Mouse (Mus musculus): ENCODE measurements around the gene Lexm. TPM values are rescaled to one million over a fixed set of nuclear protein-coding genes. Genes with fewer than 3 reads are reported as not detected.
A peak's percentile ranks its signal among the peaks of the same experiment; 100 is the strongest.

The Lexm gene
- 0.29 and 0.70 TPM in 2 replicates for polyA plus RNA-seq (2016; fragmentation: Nextera tagmentation; extraction: Ambion mirVana)

GRCm38 (mm10) chr4:106617056-106617455, at the start of gene Lexm:
TSS of gene Lexm (minus strand) at chr4:106617241.
- Histone ChIP-seq H3K4me3 (peak within 1 kb of the TSS; percentile 17; the same call in 1 of the 2 replicates), H3K9me3 (replicated peaks) (no peaks in the 10 kb centered on the region), H3K4me1 (peaks cover 13% of the 10 kb centered on the region), H3K9ac (no peak within 1 kb of the TSS), H3K27ac (no peak within 1 kb of the TSS), H3K27me3 (peaks cover 26% of the 10 kb centered on the region), H3K36me3 (no peaks in the 10 kb centered on the region), H3K4me2 (replicated peaks) (peak within 1 kb of the TSS; percentile 46)
- ATAC-seq (ENCODE audit: low FRiP score) = no peak
- WGBS = 4% methylated on average over 19 of the region's 19 CpGs

- Histone ChIP-seq H3K9me3 (replicated peaks) (no peaks in the 10 kb centered on the region), H3K4me1 (no peaks in the 10 kb centered on the region), H3K4me2 (replicated peaks) (no peak overlapping the region), H3K9ac (no peak overlapping the region), H3K4me3 (no peak overlapping the region), H3K27ac (no peak overlapping the region), H3K27me3 (no peaks in the 10 kb centered on the region), H3K36me3 (peaks cover 93% of the 10 kb centered on the region)
- 87% methylated on average over 2 of the region's 2 CpGs for WGBS
- ATAC-seq (ENCODE audit: low FRiP score) = no peak
Measured at GRCm38 (mm10) chr4:106666546-106666945, 49.5 kb upstream of the Lexm start.

DNA sequence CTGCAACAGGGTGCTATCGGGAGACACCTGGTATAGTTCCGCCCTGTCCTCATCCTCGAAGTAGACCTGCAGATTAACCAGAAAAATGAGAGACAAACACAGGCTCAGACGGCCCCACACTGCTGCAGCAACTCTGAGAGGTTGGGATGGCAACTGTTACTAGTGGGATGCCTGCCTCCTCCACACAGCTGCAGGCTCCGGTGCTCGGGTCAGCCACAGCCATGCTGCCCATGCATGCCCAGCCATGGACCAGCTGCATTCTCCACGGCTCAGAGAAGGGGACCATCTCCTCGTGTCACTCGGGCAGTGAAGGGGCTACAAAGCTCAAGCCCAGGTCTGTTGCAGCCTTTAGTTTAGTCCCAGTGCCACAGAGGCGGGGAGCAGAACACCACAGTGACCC, 48.6 kb upstream of the Lexm start:
- no peak for ATAC-seq (ENCODE audit: low FRiP score)
- Histone ChIP-seq H3K4me2 (replicated peaks) (no peak overlapping the region), H3K9me3 (replicated peaks) (no peaks in the 10 kb centered on the region), H3K4me1 (no peaks in the 10 kb centered on the region), H3K4me3 (no peak overlapping the region), H3K36me3 (peaks cover 94% of the 10 kb centered on the region), H3K27ac (no peak overlapping the region), H3K9ac (no peak overlapping the region), H3K27me3 (no peaks in the 10 kb centered on the region)
- WGBS = 94% methylated on average over 10 of the region's 10 CpGs

GRCm38 (mm10) chr4:106665269-106665668, 48.2 kb upstream of the Lexm start:
- Histone ChIP-seq H3K27me3 (no peaks in the 10 kb centered on the region), H3K36me3 (peaks cover 94% of the 10 kb centered on the region), H3K27ac (no peak overlapping the region), H3K4me2 (replicated peaks) (no peak overlapping the region), H3K9me3 (replicated peaks) (no peaks in the 10 kb centered on the region), H3K9ac (no peak overlapping the region), H3K4me1 (no peaks in the 10 kb centered on the region), H3K4me3 (no peak overlapping the region)
- ATAC-seq (ENCODE audit: low FRiP score) = no peak
- WGBS = 100% methylated on average over 2 of the region's 2 CpGs

DNA sequence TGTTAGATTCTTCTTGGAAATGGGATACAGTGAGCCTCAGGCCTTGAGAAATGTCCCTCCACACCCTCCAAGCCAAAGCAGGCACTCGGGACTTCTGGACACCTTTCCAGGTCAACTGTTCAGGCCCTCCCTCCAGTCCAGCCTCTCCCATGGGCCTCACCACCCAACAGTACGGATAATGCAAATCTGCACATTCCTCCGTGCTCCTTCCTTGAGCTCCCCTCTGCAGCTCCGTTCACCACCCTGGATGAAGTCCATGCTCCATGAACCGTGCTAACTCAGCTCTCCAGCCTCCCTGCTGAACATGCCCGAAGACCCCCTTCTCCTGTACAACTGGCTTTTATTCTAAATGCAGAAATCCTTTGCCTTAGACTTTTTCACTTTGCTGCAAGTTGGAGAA, 47.7 kb upstream of the Lexm start:
- Histone ChIP-seq H3K27ac (no peak overlapping the region), H3K27me3 (no peaks in the 10 kb centered on the region), H3K4me3 (no peak overlapping the region), H3K36me3 (peaks cover 94% of the 10 kb centered on the region), H3K9ac (no peak overlapping the region), H3K4me1 (no peaks in the 10 kb centered on the region), H3K9me3 (replicated peaks) (no peaks in the 10 kb centered on the region), H3K4me2 (replicated peaks) (no peak overlapping the region)
- 91% methylated on average over 6 of the region's 6 CpGs for WGBS
- no peak for ATAC-seq (ENCODE audit: low FRiP score)

GRCm38 (mm10) chr4:106663956-106664470, 47.0 kb upstream of the Lexm start:
- H3K36me3 ChIP-seq = peaks cover 95% of the 10 kb centered on the region
- WGBS = 96% methylated on average over 5 of the region's 5 CpGs
- no peak overlapping the region for H3K4me3 ChIP-seq
- no peak overlapping the region for H3K27ac ChIP-seq
- no peaks in the 10 kb centered on the region for H3K27me3 ChIP-seq
- no peaks in the 10 kb centered on the region for H3K4me1 ChIP-seq
- no peaks in the 10 kb centered on the region for H3K9me3 ChIP-seq (replicated peaks)
- no peak overlapping the region for H3K9ac ChIP-seq
- no peak for ATAC-seq (ENCODE audit: low FRiP score)
- no peak overlapping the region for H3K4me2 ChIP-seq (replicated peaks)

GRCm38 (mm10) chr4:106655681-106656080, 38.6 kb upstream of the Lexm start:
- no peaks in the 10 kb centered on the region for H3K27me3 ChIP-seq
- no peak overlapping the region for H3K27ac ChIP-seq
- H3K4me1 ChIP-seq = peaks cover 8% of the 10 kb centered on the region
- H3K9ac ChIP-seq = no peak overlapping the region
- H3K9me3 ChIP-seq (replicated peaks) = no peaks in the 10 kb centered on the region
- whole genome bisulfite sequencing = 93% methylated on average over 10 of the region's 10 CpGs
- ATAC-seq (ENCODE audit: low FRiP score) = no peak
- H3K4me3 ChIP-seq = no peak overlapping the region
- H3K36me3 ChIP-seq = peaks cover 44% of the 10 kb centered on the region
- H3K4me2 ChIP-seq (replicated peaks) = no peak overlapping the region

- Histone ChIP-seq H3K9me3 (replicated peaks) (no peaks in the 10 kb centered on the region), H3K4me2 (replicated peaks) (no peak overlapping the region), H3K9ac (no peak overlapping the region), H3K4me3 (no peak overlapping the region), H3K27me3 (peaks cover 8% of the 10 kb centered on the region), H3K4me1 (peaks cover 8% of the 10 kb centered on the region), H3K27ac (no peak overlapping the region), H3K36me3 (peaks cover 20% of the 10 kb centered on the region)
- 93% methylated on average over 15 of the region's 15 CpGs for WGBS
- ATAC-seq (ENCODE audit: low FRiP score) = no peak
Measured at GRCm38 (mm10) chr4:106653051-106653450, 36.0 kb upstream of the Lexm start.

- 98% methylated on average over 3 of the region's 3 CpGs for WGBS
- Histone ChIP-seq H3K4me3 (no peak overlapping the region), H3K36me3 (peaks cover 15% of the 10 kb centered on the region), H3K27me3 (peaks cover 12% of the 10 kb centered on the region), H3K9me3 (replicated peaks) (no peaks in the 10 kb centered on the region), H3K4me2 (replicated peaks) (no peak overlapping the region), H3K4me1 (peaks cover 8% of the 10 kb centered on the region), H3K9ac (no peak overlapping the region), H3K27ac (no peak overlapping the region)
- ATAC-seq (ENCODE audit: low FRiP score) = no peak
Measured at GRCm38 (mm10) chr4:106652546-106652945, 35.5 kb upstream of the Lexm start.

GRCm38 (mm10) chr4:106650833-106651527, 33.9 kb upstream of the Lexm start, which contains the start of gene Pars2:
TSS of gene Pars2 (plus strand) at chr4:106651069.
- peak within 1 kb of the TSS; percentile 81 for H3K4me2 ChIP-seq (replicated peaks)
- WGBS = 4% methylated on average over 40 of the region's 40 CpGs
- H3K27me3 ChIP-seq = peaks cover 12% of the 10 kb centered on the region
- peak within 1 kb of the TSS; percentile 55 for H3K27ac ChIP-seq
- H3K9ac ChIP-seq = peak within 1 kb of the TSS; percentile 78
- peaks cover 8% of the 10 kb centered on the region for H3K4me1 ChIP-seq
- ATAC-seq (ENCODE audit: low FRiP score) = peak; percentile 96
- H3K9me3 ChIP-seq (replicated peaks) = no peaks in the 10 kb centered on the region
- H3K4me3 ChIP-seq = peak within 1 kb of the TSS; percentile 56
- H3K36me3 ChIP-seq = peaks cover 11% of the 10 kb centered on the region

GRCm38 (mm10) chr4:106647137-106647536, 30.1 kb upstream of the Lexm start:
- 82% methylated on average over 6 of the region's 6 CpGs for WGBS

GRCm38 (mm10) chr4:106645797-106646196, 28.8 kb upstream of the Lexm start:
- no peak overlapping the region for H3K9ac ChIP-seq
- peaks cover 19% of the 10 kb centered on the region for H3K27me3 ChIP-seq
- H3K27ac ChIP-seq = no peak overlapping the region
- H3K36me3 ChIP-seq = no peaks in the 10 kb centered on the region
- 74% methylated on average over 5 of the region's 5 CpGs for WGBS
- no peaks in the 10 kb centered on the region for H3K9me3 ChIP-seq (replicated peaks)
- peaks cover 8% of the 10 kb centered on the region for H3K4me1 ChIP-seq
- H3K4me3 ChIP-seq = no peak overlapping the region
- no peak for ATAC-seq (ENCODE audit: low FRiP score)
- no peak overlapping the region for H3K4me2 ChIP-seq (replicated peaks)

More at GRCm38 (mm10) chr4:106647137-106647536, 30.1 kb upstream of the Lexm start:
- H3K27ac ChIP-seq = no peak overlapping the region
- peaks cover 15% of the 10 kb centered on the region for H3K4me1 ChIP-seq
- H3K9me3 ChIP-seq (replicated peaks) = no peaks in the 10 kb centered on the region
- ATAC-seq (ENCODE audit: low FRiP score) = no peak
- H3K4me3 ChIP-seq = no peak overlapping the region
- H3K9ac ChIP-seq = no peak overlapping the region
- H3K36me3 ChIP-seq = no peaks in the 10 kb centered on the region
- H3K4me2 ChIP-seq (replicated peaks) = no peak overlapping the region
- H3K27me3 ChIP-seq = peaks cover 19% of the 10 kb centered on the region

DNA sequence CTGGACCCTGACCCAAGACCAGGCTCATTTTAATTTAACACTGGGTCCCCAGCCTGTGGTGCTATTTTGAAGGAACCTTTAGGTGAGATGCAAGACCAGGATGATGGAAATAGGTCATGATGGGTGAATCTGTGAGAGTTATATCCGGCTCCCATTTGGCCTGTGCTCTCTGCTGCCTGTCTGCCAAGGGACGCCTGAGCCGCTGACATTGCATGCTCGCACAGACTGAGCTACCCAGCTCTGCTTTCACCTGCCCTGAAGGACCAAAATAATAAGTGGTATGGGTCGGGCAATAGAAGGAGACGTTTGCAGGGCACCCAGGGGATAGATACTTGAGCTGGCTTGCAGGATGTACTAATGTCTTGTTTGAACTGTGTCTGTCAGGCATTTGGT, 27.2 kb upstream of the Lexm start:
- no peak for ATAC-seq (ENCODE audit: low FRiP score)
- no peak overlapping the region for H3K4me3 ChIP-seq
- H3K27ac ChIP-seq = no peak overlapping the region
- H3K4me1 ChIP-seq = peaks cover 8% of the 10 kb centered on the region
- H3K27me3 ChIP-seq = peaks cover 19% of the 10 kb centered on the region
- no peak overlapping the region for H3K9ac ChIP-seq
- 0 out of 2 replicates have a peak, but pooled peaks cover 3% of the 10 kb centered on the region for H3K9me3 ChIP-seq (replicated peaks)
- H3K4me2 ChIP-seq (replicated peaks) = no peak overlapping the region
- H3K36me3 ChIP-seq = no peaks in the 10 kb centered on the region
- 79% methylated on average over 6 of the region's 6 CpGs for WGBS
